Mouse (Mus musculus) duodenum, adult 2 months (tissue): ENCODE measurements around the gene Cdk16. TPM values are rescaled to one million over a fixed set of nuclear protein-coding genes. Genes with fewer than 3 reads are reported as not detected.

ENCODE experiments used
- polyA plus RNA-seq: library from polyadenylated mRNA; depleted of rRNA; stranded (reverse); fragments of >200 nt; gene quantifications from 2 replicates; pipeline ENCODE4 v1.2.3, GENCODE M21; 2012; ENCODE audit warnings: low replicate concordance; rRNA removed

Cdk16 gene
- polyA plus RNA-seq, result 125 and 166 TPM in 2 replicates

DNA sequence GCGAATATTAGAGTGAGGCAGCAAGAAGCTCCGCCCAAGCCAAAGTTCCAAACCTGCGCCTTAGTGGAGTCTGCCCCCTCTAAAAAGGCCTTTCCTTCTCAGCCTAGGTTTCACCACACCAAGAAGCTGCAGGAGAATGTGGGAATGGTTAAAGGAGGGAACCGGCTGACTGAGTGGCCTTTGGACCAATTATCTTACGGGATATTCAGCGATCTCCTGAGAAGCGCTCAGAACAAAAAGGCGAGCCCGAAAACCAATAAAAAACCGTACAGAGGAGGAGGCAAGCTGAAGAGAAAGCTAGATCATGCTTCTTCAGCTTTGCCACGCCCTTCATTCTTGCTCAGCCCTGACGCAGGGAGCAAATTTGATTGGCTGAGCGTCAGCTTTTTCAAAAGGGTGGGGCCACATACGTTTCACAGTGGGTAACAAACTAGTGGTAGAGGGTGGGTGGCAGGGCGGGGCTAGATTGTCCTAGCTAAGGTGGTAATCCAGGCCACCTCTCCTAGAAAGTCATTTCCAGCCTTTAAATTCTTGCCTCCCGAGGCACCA, at the start of gene Cdk16:
Gene Cdk16 (plus strand): TSS at position 436 of the 549 bp plus-strand sequence.

DNA sequence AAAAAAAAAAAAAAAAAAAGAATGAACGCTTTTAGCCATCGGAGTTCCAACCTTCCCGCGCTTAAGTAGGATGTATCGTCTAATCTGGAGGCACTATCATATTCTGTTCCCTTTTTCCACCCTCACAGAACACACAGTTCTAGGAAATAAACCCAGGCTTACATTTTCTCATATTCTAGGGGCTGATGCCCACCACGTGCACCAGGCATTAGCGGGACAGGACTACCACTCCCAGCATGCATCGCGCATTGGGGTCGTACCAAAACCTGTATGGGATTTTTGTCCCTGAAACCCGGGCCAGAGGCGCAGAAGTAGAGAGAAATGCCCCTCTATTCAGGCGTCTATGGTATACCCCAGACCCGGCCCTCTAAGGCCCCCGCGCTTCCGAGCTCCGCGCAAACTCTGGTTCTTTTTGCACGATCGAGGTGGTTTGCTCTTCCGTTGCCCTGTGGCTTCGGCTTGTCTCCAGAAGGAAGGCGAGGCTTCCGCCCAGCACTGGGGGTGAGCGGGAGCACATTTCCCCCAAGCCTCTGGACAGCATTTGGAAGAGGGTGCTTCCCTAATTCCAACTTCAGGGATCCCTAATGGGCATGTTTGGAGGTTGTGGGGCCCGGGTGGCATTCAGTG, 29.6 kb upstream of the Cdk16 start, which contains the start of gene Uba1:
Gene Uba1 (plus strand): TSS at position 301 of the 627 bp plus-strand sequence.

DNA sequence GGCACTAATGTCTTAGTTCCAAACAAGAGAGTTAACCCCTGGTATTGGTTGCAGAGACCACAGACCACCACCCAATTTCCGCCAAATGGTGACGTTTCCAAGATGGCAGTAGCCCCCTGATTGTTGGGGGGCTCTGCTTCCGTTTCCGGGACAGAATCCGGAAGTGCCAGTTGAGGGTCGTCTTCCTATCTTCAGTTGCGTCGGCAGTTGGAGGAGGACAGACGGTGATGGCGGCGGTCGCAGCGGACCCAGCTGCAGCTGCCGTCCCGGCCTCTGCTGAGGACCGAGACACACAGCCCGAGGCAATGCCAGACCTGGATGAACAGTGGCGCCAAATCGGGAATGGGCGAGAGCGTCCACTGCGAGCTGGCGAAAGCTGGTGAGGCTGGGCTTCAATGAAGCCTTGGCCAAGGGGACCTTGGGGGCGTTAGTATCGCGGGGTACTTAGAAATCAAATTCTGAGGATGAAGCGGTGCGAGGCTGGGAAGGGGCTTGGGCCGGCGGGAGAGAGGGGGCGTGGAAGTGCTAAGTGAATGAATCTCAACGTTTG, 16.1 kb downstream of the Cdk16 start, which contains the start of gene Usp11:
Gene Usp11 (plus strand): TSS at position 166 of the 550 bp plus-strand sequence.

Other genes with a start within 250 kb of the Cdk16 start
- gene Rgn, start 138.2 kb upstream of the Cdk16 start, polyA plus RNA-seq, result 0.08 and 0.14 TPM in 2 replicates
- gene Rbm10, start 70.5 kb upstream of the Cdk16 start, polyA plus RNA-seq, result 35.0 and 43.5 TPM in 2 replicates
- gene Ndufb11, start 70.3 kb upstream of the Cdk16 start, polyA plus RNA-seq, result 65.7 and 81.8 TPM in 2 replicates
- 215 and 226 TPM in 2 replicates for gene Uba1, start 29.6 kb upstream of the Cdk16 start, polyA plus RNA-seq
- gene Usp11, start 16.0 kb downstream of the Cdk16 start, polyA plus RNA-seq, result 1.5 and 1.6 TPM in 2 replicates
- 167 and 190 TPM in 2 replicates for gene Araf, start 109.9 kb downstream of the Cdk16 start, polyA plus RNA-seq
- gene Timp1, start 182.2 kb downstream of the Cdk16 start, polyA plus RNA-seq, result 0.70 and 3.8 TPM in 2 replicates
- 1.4 and 2.8 TPM in 2 replicates for gene Syn1, start 233.1 kb downstream of the Cdk16 start, polyA plus RNA-seq
- 9.1 and 10.0 TPM in 2 replicates for gene Cfp, start 243.6 kb downstream of the Cdk16 start, polyA plus RNA-seq